Mouse (Mus musculus) forebrain, embryonic 14.5 days (tissue): ENCODE data around the gene Serpina3a. TPM values are rescaled to one million over a fixed set of nuclear protein-coding genes. Genes with fewer than 3 reads are reported as not detected.

Experiments used
- ATAC-seq: fragments of 200-750 bp; cut with Nextera tagmentation; 2 replicates; pipeline ENCODE4 v1.8.0; 2017; ENCODE audit warnings: mild to moderate bottlenecking, moderate library complexity
- DNase-seq: peaks from one replicate; pipeline ENCODE4 v3.0.0-alpha.2; 2015; ENCODE audit warnings: low spot score
- H3K27ac ChIP-seq: fragments of 300-500 bp; sonication (generic); 2 replicates; pipeline ENCODE4 v1.5.1; 2014; ENCODE audit warnings: low read depth, mild to moderate bottlenecking, control low read depth, low read length, moderate library complexity
- H3K27me3 ChIP-seq: fragments of 300-500 bp; sonication (generic); replicated peaks from 2 replicates; pipeline ENCODE4 v1.6.1; 2014; ENCODE audit warnings: low read length, control low read depth, mixed read lengths; ENCODE audit not compliant: control insufficient read depth, insufficient read depth
- H3K36me3 ChIP-seq: fragments of 300-500 bp; sonication (generic); 2 replicates; pipeline ENCODE4 v1.6.1; 2014; ENCODE audit warnings: low read length, control low read depth; ENCODE audit not compliant: control insufficient read depth, insufficient read depth
- H3K4me1 ChIP-seq: fragments of 300-500 bp; sonication (generic); 2 replicates; pipeline ENCODE4 v1.6.1; 2014; ENCODE audit warnings: antibody characterized with exemption, low read length, control low read depth; ENCODE audit not compliant: control insufficient read depth, insufficient read depth
- H3K4me2 ChIP-seq: fragments of 300-500 bp; sonication (generic); 2 replicates; pipeline ENCODE4 v1.6.1; 2014; ENCODE audit warnings: mild to moderate bottlenecking, control low read depth, low read length
- H3K4me3 ChIP-seq: fragments of 300-500 bp; sonication (generic); 2 replicates; pipeline ENCODE4 v1.5.1; 2014; ENCODE audit warnings: low read depth, low read length, control low read depth
- H3K9ac ChIP-seq: fragments of 300-500 bp; sonication (generic); 2 replicates; pipeline ENCODE4 v1.6.1; 2014; ENCODE audit warnings: mild to moderate bottlenecking, low read length, control low read depth, moderate library complexity
- H3K9me3 ChIP-seq: fragments of 300-500 bp; sonication (generic); replicated peaks from 2 replicates; pipeline ENCODE4 v1.6.1; 2016; ENCODE audit warnings: low read length, control low read depth, mixed read lengths; ENCODE audit not compliant: control insufficient read depth
- WGBS: fragments of 180-500 bp; shearing (Covaris S2); extraction: QIAGEN DNeasy Blood & Tissue Kit; methylation state at CpG from one replicate; pipeline ENCODE4 v1.1.7; 2014; 5-methylcytosine and 5-hydroxymethylcytosine counted together
- polyA plus RNA-seq: library from polyadenylated mRNA; unstranded; fragments of >200 nt; fragmentation: Nextera tagmentation; extraction: Ambion mirVana; gene quantifications from 2 replicates; pipeline ENCODE4 v1.2.1, GENCODE M21; 2014

Gene Serpina3a
- polyA plus RNA-seq, 1 experiment from 2014 or later, result not detected

- 83% methylated on average over 1 of the region's 1 CpGs for WGBS
- Histone ChIP-seq H3K4me3 (no peak overlapping the region), H3K4me2 (no peak overlapping the region), H3K9me3 (no peaks in the 10 kb centered on the region), H3K36me3 (no peaks in the 10 kb centered on the region), H3K27me3 (no peaks in the 10 kb centered on the region), H3K27ac (no peak overlapping the region), H3K9ac (no peak overlapping the region), H3K4me1 (no peaks in the 10 kb centered on the region)
- DNase-seq, result no peak
- no peak for ATAC-seq
Measured at GRCm38 (mm10) chr12:104091303-104091702, 21.2 kb upstream of the Serpina3a start.

DNA sequence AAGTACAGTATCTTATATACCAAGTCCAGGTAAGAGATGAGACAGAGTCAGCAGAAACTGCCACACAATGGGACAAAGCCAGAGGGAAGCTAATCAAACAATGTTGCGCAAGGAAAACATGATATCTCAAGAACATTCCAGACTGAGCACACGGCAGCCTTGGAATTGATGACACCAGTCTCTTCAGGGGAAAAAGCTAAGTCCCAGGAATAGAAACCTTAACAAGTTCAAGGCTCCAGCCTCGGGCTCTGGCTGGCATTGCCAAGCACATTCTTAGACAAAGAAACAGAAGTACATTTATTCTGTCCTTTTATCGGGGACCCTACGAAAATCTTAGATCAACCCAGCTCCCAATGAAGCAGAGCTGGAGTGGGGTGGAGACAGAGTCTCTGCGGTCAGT lies 11.8 kb upstream of the Serpina3a start, which contains the start of gene Serpina5:
Serpina5 (plus strand) TSS at position 346 of the 400 bp plus-strand sequence.
- Histone ChIP-seq H3K27ac (no peak within 1 kb of the TSS), H3K4me2 (no peak within 1 kb of the TSS), H3K4me1 (no peaks in the 10 kb centered on the region), H3K27me3 (no peaks in the 10 kb centered on the region), H3K36me3 (no peaks in the 10 kb centered on the region), H3K9me3 (no peaks in the 10 kb centered on the region), H3K4me3 (no peak within 1 kb of the TSS), H3K9ac (no peak within 1 kb of the TSS)
- no peak for DNase-seq
- WGBS, result 93% methylated on average over 6 of the region's 6 CpGs
- no peak for ATAC-seq

DNA sequence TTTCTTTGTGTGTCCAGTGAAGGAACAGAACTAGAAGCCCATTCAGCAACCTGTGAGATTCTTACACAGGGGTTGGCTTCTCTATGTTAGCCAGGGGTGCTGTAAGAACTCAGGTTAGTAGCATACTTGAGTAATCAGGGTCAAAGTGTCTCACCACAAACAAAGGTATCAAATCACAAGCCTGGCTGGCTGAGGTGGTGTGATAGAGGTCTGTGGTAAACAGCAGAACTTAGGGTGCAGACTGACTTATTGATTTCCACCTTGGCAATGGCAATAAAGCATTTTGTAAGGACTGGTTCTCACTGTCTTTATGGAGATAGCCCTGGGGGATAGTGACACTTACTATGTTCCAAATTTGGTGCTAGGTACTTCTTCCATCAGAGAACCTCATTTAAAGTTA lies 6.7 kb upstream of the Serpina3a start:
- Histone ChIP-seq H3K4me3 (no peak overlapping the region), H3K9me3 (no peaks in the 10 kb centered on the region), H3K4me1 (no peaks in the 10 kb centered on the region), H3K27me3 (no peaks in the 10 kb centered on the region), H3K36me3 (no peaks in the 10 kb centered on the region), H3K27ac (no peak overlapping the region), H3K9ac (no peak overlapping the region), H3K4me2 (no peak overlapping the region)
- ATAC-seq (no peak), DNase-seq (no peak)

DNA sequence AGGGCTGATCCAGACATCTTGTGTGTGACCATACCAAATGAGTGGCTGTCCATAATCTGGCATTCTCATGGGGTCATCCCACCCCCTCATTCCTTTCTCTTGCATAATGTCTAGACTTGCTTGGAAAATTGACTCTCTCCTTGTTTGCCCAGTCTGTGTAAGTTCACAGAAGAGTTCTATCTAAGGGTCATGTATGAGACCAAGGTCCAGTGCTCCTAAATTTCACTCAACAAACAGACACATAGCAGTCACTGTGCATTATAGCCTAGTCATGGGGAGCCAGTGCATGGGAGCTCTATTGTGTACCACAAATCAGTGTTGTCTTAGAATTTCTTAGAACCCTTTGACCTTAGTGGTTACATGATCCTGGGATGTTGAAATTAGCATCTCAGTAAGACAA lies 5.6 kb upstream of the Serpina3a start:
- H3K9ac ChIP-seq, result no peak overlapping the region
- H3K9me3 ChIP-seq, result no peaks in the 10 kb centered on the region
- H3K36me3 ChIP-seq, result no peaks in the 10 kb centered on the region
- no peaks in the 10 kb centered on the region for H3K4me1 ChIP-seq
- no peak overlapping the region for H3K4me2 ChIP-seq
- no peak overlapping the region for H3K4me3 ChIP-seq
- H3K27me3 ChIP-seq, result no peaks in the 10 kb centered on the region
- H3K27ac ChIP-seq, result no peak overlapping the region
- ATAC-seq, result no peak
- DNase-seq, result no peak

GRCm38 (mm10) chr12:104108507-104108906 lies 4.0 kb upstream of the Serpina3a start:
- WGBS, result 81% methylated on average over 2 of the region's 2 CpGs
- H3K27me3 ChIP-seq, result no peaks in the 10 kb centered on the region

DNA sequence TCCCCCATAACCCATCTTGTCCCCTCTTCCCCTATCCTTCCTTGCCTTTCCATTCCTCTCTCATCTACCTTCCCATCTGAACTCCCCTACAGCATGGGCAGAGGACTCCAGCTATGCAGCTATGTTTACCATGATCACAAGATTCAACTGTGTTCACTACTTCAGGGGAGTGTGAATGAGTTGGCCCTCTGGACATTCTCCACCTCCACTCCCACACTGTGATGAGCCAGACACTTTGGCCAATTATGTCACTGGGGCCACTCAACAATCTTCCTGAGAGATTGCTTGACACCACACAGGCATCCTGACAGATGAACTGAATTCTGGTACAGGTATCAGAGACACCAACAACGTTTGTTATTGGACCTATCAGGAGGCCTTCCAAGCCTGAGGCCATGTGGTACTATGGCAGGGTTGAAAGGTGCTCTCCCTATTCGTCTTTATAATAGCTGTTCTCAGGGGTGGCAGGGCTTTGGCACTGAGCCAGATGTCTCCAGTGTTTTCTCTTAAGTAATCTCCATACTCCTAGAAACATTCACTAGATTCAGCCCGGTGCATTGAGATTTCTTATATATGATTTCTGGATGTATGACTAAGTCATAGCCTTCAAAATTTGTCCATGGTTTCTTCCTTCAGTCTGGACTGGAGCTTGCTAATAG lies 2.5 kb downstream of the Serpina3a start:
- Histone ChIP-seq H3K4me1 (no peaks in the 10 kb centered on the region), H3K27ac (no peak overlapping the region), H3K4me3 (no peak overlapping the region), H3K4me2 (no peak overlapping the region), H3K9me3 (no peaks in the 10 kb centered on the region), H3K27me3 (no peaks in the 10 kb centered on the region), H3K36me3 (no peaks in the 10 kb centered on the region), H3K9ac (no peak overlapping the region)
- WGBS, result 59% methylated on average over 3 of the region's 3 CpGs
- ATAC-seq, result no peak
- DNase-seq, result no peak

More at GRCm38 (mm10) chr12:104108507-104108906, 4.0 kb upstream of the Serpina3a start:
- Histone ChIP-seq H3K9me3 (no peaks in the 10 kb centered on the region), H3K4me1 (no peaks in the 10 kb centered on the region), H3K36me3 (no peaks in the 10 kb centered on the region), H3K4me3 (no peak overlapping the region), H3K27ac (no peak overlapping the region), H3K9ac (no peak overlapping the region), H3K4me2 (no peak overlapping the region)
- no peak for ATAC-seq
- no peak for DNase-seq

GRCm38 (mm10) chr12:104123097-104123496 lies 10.6 kb downstream of the Serpina3a start:
- H3K4me2 ChIP-seq, result no peak overlapping the region
- no peak overlapping the region for H3K9ac ChIP-seq
- no peaks in the 10 kb centered on the region for H3K4me1 ChIP-seq
- WGBS, result 92% methylated on average over 1 of the region's 1 CpGs
- no peak for DNase-seq
- H3K27me3 ChIP-seq, result no peaks in the 10 kb centered on the region
- no peak overlapping the region for H3K27ac ChIP-seq
- no peak overlapping the region for H3K4me3 ChIP-seq
- H3K9me3 ChIP-seq, result no peaks in the 10 kb centered on the region
- H3K36me3 ChIP-seq, result no peaks in the 10 kb centered on the region
- no peak for ATAC-seq

GRCm38 (mm10) chr12:104123996-104124395 lies 11.5 kb downstream of the Serpina3a start:
- 79% methylated on average over 2 of the region's 2 CpGs for WGBS
- no peaks in the 10 kb centered on the region for H3K27me3 ChIP-seq
- no peaks in the 10 kb centered on the region for H3K9me3 ChIP-seq
- ATAC-seq (no peak), DNase-seq (no peak)
- no peak overlapping the region for H3K27ac ChIP-seq
- H3K4me2 ChIP-seq, result no peak overlapping the region
- H3K4me3 ChIP-seq, result no peak overlapping the region
- no peaks in the 10 kb centered on the region for H3K36me3 ChIP-seq
- no peaks in the 10 kb centered on the region for H3K4me1 ChIP-seq
- H3K9ac ChIP-seq, result no peak overlapping the region

GRCm38 (mm10) chr12:104125021-104125560 lies 12.6 kb downstream of the Serpina3a start:
- H3K4me3 ChIP-seq, result no peak overlapping the region
- H3K4me1 ChIP-seq, result no peaks in the 10 kb centered on the region
- no peaks in the 10 kb centered on the region for H3K27me3 ChIP-seq
- H3K9ac ChIP-seq, result no peak overlapping the region
- DNase-seq (no peak), ATAC-seq (no peak)
- no peaks in the 10 kb centered on the region for H3K9me3 ChIP-seq
- H3K36me3 ChIP-seq, result no peaks in the 10 kb centered on the region
- no peak overlapping the region for H3K27ac ChIP-seq
- no peak overlapping the region for H3K4me2 ChIP-seq
- 89% methylated on average over 5 of the region's 5 CpGs for WGBS
